Mouse (Mus musculus) gastrocnemius, postnatal 36 days (tissue): ENCODE results near the gene Cox20. TPM values are rescaled to one million over a fixed set of nuclear protein-coding genes. Genes with fewer than 3 reads are reported as not detected.
A peak's percentile ranks its signal among the peaks of the same experiment; 100 is the strongest.
"Not testable (repeated sequence)": the region's sequence is repeated elsewhere in the genome, so short reads cannot be mapped to it uniquely, and the experiment has no call there.

ENCODE experiments used
- DNase-seq, 2 experiments: peaks; one replicate each; pipeline ENCODE4 v3.0.0; 2022
- intact Hi-C: fragments of 180-260 bp; cut with DNase I; formaldehyde crosslinking; loops from one replicate; pipeline ENCODE4 v1.15.1; 2025
- long read RNA-seq, 2 experiments: library from polyadenylated mRNA; stranded (forward); transcript quantifications; one replicate each; pipeline ENCODE4 v2.0.0; 2021
- total RNA-seq, 2 experiments: library from RNA; stranded (reverse); gene quantifications; 2 replicates each; pipeline ENCODE4 v1.2.3; 2021

The Cox20 gene
- total RNA-seq, result 10 to 100 TPM; 31.6 to 33.7 TPM
- long read RNA-seq, experiment 1, transcript Cox20-201 (4 exons, 471 nt), result major isoform, 99 of 105 reads
- long read RNA-seq, experiment 1, partial matches to known transcripts, result 1 of 105 reads
- long read RNA-seq, experiment 1, other reads (novel, unspliced or antisense), result 4 of 105 reads
- long read RNA-seq, experiment 2, transcript Cox20-201 (4 exons, 471 nt), result major isoform, 130 of 139 reads
- long read RNA-seq, experiment 2, partial matches to known transcripts, result 1 of 139 reads
- long read RNA-seq, experiment 2, other reads (novel, unspliced or antisense), result 8 of 139 reads

GRCm38 (mm10) chr1:178318389-178319184 is at the start of gene Cox20:
TSS of gene Cox20 (plus strand) at chr1:178319130.
- intact Hi-C loops, result loop anchor here (1.0 kb wide), 2 partner anchors 18 to 88 kb away; partner anchors contain the start of gene Efcab2
- peak; percentile 96 to 97 for DNase-seq

GRCm38 (mm10) chr1:178270635-178271034 is 48.3 kb upstream of the Cox20 start:
- intact Hi-C loops, result no loop called here
- no peak for DNase-seq

DNA sequence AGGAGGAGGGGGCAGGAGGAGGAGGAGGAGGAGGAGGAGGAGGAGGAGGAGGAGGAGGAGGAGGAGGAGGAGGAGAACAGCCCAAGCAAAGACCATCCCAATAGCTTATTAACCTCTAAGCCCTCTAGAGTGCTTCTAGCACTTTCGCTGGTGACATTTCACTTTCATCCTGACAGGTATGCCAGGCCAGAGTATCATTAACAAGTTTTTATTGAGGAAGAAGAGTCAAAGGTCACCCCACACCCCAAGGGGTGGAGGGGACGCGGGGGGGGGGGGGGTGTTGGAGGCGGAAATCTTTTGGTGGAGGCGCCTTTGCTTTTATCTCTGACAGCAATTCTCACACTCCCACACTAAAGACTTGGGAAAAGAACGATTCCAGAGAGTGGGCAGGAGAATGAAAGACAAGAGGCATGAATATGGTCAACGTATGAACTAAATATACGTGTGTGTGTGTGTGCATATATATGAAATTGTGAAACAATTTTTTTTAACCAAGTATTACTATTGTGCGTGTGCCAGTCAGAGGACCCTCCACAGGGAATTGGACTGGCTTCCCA is 43.7 kb upstream of the Cox20 start:
- DNase-seq, result no peak
- intact Hi-C loops, result no loop called here

GRCm38 (mm10) chr1:178275738-178276053 is 43.2 kb upstream of the Cox20 start:
- intact Hi-C loops, result no loop called here

DNA sequence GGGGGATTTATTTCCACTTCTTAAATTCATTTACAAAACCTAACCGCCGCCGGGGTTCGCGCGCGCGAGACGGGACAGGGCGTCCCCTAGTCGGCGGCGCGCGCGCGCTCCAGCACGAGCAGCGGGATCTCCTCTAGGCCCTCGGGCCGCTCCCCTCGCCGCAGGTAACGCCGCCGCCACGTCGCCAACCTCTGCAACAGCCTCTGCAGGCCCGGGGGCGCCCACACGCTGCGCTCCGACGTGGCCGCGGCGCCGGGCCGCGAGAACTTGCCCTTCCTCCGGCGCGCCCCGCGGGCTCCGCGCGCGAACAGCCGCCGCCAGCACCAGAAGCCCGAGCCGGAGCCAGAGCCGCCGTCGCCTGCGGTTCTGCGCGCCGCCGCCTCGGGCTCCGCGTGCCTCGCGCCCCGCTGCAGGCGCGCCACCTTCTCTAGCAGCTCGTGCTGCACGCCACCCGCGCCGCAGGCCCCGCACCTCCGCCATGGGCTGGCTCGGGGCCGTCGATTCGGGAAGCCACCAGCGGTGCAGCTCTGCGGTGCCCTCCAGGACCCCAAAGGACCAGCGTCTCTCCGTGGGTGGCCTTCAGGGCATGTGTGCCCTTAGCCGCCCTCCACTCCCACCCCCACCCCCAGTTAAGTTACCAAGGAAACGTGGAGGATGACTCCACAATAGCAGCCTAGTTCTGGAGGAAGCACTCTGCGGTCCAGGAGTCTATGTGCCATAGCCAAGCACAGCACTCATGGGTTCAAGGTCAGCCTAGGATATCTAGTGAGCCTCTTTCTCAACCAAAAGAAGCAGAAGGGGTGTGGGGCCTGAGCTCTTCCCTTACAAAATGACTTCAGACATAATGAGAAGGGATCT is 42.6 kb upstream of the Cox20 start:
- DNase-seq, result peak; percentile 15 to 29
- intact Hi-C loops, result no loop called here

More at GRCm38 (mm10) chr1:178275738-178276053, 43.2 kb upstream of the Cox20 start:
- no peak for DNase-seq

- intact Hi-C loops, DNase-seq: not testable (repeated sequence)
Observed at GRCm38 (mm10) chr1:178283314-178283713, 35.6 kb upstream of the Cox20 start.

DNA sequence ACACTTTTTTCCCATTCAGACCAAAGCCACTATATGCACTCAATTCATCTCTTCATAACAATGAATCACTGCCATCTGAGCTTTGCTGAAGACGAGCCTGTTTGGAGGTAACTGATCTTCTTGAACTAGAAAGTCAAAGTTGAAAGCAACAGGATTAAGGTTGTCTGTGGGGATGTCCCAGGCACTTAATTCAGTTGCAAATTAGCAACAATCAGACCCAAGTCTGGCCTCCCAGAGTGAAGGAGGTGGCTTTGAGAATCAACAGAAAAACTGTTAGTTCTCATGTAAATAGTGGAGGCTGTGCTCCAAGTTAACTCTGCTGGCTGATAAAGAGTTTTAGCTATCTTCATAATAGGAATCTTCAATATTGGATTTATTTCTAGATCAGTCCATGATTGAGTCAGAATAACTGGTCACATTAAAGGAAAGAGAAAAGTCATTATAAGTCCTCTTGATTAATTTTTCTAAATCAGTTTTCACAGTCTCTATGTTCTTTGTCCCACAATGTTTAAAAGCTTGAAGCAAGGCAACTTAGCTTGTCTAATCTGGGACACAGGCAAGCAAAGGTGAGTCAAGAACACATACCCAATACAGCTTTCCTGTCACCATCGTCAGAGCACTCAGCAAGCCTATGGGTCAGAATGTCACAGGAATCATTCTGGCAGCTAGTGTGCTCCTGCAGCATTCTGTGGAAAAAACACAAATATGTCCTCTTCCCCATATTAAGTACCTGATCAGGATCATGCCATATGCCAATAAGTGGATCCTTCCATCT is 34.8 kb upstream of the Cox20 start:
- intact Hi-C loops, result no loop called here

GRCm38 (mm10) chr1:178287601-178288176 is 31.2 kb upstream of the Cox20 start:
- intact Hi-C loops, result no loop called here
- no peak for DNase-seq

More for the DNA sequence above, 34.8 kb upstream of the Cox20 start:
- DNase-seq, result no peak

GRCm38 (mm10) chr1:178291716-178292115 is 27.2 kb upstream of the Cox20 start:
- intact Hi-C loops, result no loop called here
- no peak for DNase-seq

DNA sequence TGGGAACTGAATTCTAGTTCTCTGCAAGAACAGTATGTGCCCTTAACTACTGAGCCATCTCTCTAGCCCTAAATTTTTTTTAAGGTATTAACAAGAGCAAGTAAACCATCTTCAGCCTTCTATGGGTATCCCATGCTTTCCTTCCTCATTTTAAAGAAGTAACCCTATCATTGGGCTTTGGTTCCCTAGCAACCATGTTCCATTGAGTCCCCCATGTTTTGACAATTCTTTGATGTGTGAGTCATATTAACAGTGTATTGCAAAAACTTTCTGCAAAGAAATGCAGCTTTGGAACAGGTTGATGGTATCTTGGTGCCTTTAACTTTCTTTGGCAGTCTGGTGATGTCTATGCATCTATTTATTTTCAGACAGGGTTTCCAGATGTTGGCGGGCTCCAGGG is 24.9 kb upstream of the Cox20 start:
- no peak for DNase-seq
- intact Hi-C loops, result no loop called here

DNA sequence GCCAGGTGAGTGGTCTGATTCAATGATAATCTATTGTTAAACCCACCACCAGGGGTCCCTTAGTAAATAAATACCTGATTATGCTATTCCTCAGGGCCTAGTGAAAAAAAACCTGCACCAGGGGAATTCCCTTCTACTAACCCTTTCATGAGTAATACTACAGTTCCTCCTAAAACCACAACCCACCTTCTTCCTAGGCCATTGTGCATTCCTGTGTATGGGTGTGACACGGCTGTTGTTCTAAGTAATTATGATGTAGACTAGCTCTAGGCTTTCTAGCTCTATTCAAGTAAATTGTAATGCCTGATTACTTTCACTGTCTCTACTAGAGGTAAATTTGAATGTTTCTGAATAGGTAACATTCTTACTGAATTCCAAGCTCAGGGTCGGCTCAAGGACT is 17.7 kb upstream of the Cox20 start:
- DNase-seq, result not testable (repeated sequence)
- intact Hi-C loops, result loop anchor here (10.0 kb wide), 1 partner anchor 116 kb away; the partner anchor contains the start of gene Desi2

GRCm38 (mm10) chr1:178303425-178303824 is 15.5 kb upstream of the Cox20 start:
- intact Hi-C loops, result loop anchor here (2.0 to 10.0 kb wide), 2 partner anchors 119 to 159 kb away; partner anchors contain the start of gene Desi2
- DNase-seq, result peak; percentile 64 to 67

GRCm38 (mm10) chr1:178309487-178309886 is 9.4 kb upstream of the Cox20 start:
- no peak for DNase-seq
- intact Hi-C loops, result loop anchor here (10.0 kb wide), 1 partner anchor 125 kb away; the partner anchor contains the start of gene Desi2

DNA sequence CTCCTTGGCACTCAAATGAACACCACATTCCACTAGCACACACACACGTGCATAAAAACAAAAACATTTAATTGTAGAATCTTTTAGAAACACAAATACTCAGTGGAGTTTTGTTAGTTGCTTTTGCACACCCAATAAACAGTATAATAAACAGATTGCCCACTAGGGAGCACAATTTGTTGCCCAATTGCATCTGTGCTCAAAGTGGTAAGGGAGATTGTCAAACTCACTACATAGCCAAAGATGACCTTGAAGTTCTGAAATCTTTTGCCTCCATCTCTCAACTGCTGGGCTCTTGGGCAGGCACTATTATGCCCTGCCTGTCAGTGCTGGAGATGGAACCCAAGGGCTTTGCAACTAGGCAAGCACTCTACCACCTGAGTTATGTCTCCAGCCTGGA is 8.8 kb upstream of the Cox20 start:
- no peak for DNase-seq
- intact Hi-C loops, result loop anchor here (2.0 kb wide), 1 partner anchor 141 kb away; no protein-coding TSS in a partner anchor

- intact Hi-C loops, result no loop called here
- no peak for DNase-seq
Observed at GRCm38 (mm10) chr1:178313039-178313597, 5.8 kb upstream of the Cox20 start.

DNA sequence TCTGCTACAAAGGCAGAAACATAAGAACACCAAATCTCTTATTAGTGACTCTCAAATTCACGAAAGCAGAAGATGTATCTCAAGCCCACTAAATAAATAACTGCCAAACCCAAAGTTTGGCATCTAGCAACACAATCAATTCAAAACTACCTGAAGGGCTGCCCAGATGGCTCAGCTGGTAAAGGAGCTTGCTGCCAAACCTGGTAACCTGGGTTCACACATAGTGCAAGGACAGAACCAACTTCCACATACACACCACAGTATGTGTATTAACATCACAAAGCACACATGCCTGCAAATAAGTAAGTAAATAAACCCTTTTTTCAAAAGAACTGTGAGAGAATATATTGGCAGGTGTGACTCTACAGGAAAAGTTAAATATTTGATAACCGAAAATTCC is 4.7 kb upstream of the Cox20 start:
- DNase-seq, result no peak
- intact Hi-C loops, result no loop called here

GRCm38 (mm10) chr1:178317275-178318001 is 1.5 kb upstream of the Cox20 start:
- intact Hi-C loops, result loop anchor here (1.0 kb wide), 2 partner anchors 19 to 89 kb away; partner anchors contain the start of gene Efcab2
- DNase-seq, result no peak

DNA sequence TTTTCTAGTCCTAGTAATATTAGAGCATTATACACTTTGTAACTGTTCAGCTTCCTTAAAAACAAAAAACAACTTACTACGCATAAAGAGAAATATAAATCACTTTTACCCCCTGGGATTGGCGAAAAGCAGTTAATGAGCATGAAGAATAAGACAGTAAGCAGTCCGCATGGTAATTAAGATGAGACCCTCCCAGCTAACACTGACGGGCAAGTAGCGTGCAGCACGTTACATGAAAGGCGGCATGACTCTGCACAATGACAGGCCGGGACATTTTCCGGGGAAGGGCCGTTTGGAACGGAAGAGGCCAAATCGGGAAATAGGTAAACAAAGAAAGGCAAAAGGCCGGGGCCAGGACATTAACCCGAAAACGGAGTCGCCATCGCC is 935 bp upstream of the Cox20 start:
- intact Hi-C loops, result loop anchor here (1.0 kb wide), 2 partner anchors 18 to 88 kb away; partner anchors contain the start of gene Efcab2
- DNase-seq, result no peak
